Mouse (Mus musculus): ENCODE results near the gene Wdr34.

GRCm38 (mm10) chr2:30056736-30057135, 8.1 kb upstream of the Wdr34 start:
- TF ChIP-seq CTCF (IDR thresholded peaks at IDR 0.05; ENCODE audit: borderline replicate concordance, insufficient read depth, low read depth, low read length) (no peak), POLR2A (IDR thresholded peaks at IDR 0.05; ENCODE audit: borderline replicate concordance, insufficient read depth, low read length) (no peak)
